Mouse (Mus musculus) granulocyte monocyte progenitor cell, adult 5-6 weeks (primary cell): ENCODE data around the gene Myzap. TPM values are rescaled to one million over a fixed set of nuclear protein-coding genes. Genes with fewer than 3 reads are reported as not detected.
"Not testable (repeated sequence)": the region's sequence is repeated elsewhere in the genome, so short reads cannot be mapped to it uniquely, and the experiment has no call there.

Experiments
- ATAC-seq: replicated peaks from 2 replicates; pipeline ENCODE4 v1.8.0; 2016; ENCODE audit warnings: mild to moderate bottlenecking, moderate TSS enrichment, inconsistent platforms; ENCODE audit not compliant: poor library complexity, severe bottlenecking
- total RNA-seq, 2 experiments: library from RNA; stranded (forward) in 1 of 2; stranded (reverse) in 1 of 2; fragments of 200-712, 200-1000 nt in 1 of 2; fragments of >200 nt in 1 of 2; fragmentation: Nextera tagmentation in 1 of 2; gene quantifications; 2 replicates each; pipeline ENCODE4 v1.2.3; 2014 to 2017

Gene Myzap
- total RNA-seq (2014; fragmentation: Nextera tagmentation) = not detected in 2 replicates
- total RNA-seq (2017) = 0.34 TPM in 1 of 2 replicates, not detected in the other

DNA sequence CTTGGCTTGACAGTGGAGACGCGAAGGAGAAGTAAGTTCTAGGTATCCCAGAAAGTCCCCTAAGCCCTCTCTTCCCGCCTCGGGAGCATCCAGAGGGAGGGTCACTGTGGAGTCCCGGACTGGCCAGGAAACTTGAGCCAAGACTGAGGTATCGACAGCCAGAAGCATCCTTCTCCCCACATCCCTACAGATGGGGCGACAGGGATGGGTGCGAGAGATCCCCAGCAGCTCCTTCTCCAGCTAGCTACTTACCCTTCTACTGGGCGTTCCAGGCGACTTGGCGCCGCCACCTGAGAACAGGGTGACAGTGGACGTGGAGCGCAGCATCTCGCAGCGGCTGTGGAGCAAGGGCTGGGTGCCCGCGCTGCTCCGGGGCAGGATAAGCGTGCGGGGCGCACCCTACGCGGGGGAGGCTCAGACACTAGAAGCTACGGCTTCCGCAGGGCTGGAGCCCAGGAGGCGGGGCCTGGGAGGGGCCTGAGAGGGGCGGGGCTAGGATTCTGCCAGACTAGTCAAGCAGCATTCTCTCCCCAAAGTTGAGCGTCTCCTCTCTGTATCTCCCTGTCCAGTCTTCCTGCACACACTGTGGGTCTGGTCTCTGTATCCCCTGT lies at the start of gene Myzap:
TSS of gene Myzap (minus strand) at position 423 of the 611 bp plus-strand sequence.
- ATAC-seq = peak; percentile 99

GRCm38 (mm10) chr9:71640361-71640927 lies 48.3 kb upstream of the Myzap start:
- ATAC-seq = no peak

DNA sequence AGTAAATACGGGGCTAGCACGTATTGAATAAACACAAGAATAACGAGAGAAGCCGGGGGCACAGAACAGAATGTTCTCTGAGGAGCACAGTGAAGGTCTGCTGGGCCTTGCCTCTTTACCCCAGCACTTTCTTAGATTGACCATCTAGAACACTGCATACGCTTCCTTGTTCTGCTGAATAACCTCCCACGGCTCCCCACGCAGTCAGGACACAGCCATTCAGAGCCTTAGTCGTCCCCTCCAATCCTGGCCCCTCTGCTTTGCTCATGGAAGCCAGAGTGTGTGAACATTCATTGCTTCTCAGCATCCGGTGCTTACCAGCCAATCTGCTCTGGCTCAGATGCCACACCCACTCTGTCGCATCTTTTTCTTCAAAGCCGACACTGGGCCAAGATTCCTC lies 46.0 kb upstream of the Myzap start:
- ATAC-seq = no peak

GRCm38 (mm10) chr9:71636854-71637253 lies 44.7 kb upstream of the Myzap start:
- no peak for ATAC-seq

GRCm38 (mm10) chr9:71635627-71636026 lies 43.5 kb upstream of the Myzap start:
- ATAC-seq = no peak

- ATAC-seq = no peak
Measured at GRCm38 (mm10) chr9:71634916-71635315, 42.8 kb upstream of the Myzap start.

DNA sequence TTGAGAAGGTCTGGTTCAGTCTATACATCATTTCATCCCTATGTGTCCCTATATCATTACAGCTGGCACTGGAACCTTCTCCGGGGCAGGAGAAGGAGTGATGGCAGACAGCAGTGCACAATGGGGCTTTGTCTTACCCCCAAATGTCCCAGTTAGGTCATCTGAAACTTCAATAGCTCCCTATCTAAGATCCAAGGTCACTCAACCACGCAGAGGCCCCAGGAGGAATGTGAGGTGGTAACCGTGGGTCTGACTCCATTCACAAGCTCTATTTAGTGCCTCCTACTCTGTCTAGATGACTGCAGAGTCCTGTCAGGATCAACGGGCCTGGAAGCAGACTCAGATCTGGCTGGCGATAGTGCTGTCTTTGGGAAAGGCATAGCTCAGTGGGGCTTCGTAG lies 36.8 kb upstream of the Myzap start:
- no peak for ATAC-seq

DNA sequence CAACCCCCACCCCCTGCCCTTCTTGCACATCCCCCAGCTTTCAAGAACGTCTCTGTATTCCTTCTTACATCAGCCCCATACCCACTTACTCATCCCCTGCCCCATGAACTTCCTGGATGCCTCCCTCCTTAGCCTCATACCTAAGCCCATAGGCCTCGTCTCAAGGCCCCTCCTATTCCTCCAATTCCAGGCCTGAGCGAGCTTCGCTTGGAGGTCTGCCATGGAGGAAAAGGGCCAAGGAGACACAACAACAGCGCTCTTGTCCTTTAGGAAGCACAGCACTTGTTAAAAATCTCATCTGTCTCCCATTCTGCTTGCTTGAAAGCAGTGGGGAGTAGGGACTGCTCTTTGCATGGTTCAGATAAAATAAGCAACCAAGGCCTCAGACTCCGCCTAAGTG lies 36.1 kb upstream of the Myzap start:
- ATAC-seq = no peak

- ATAC-seq = no peak
Measured at GRCm38 (mm10) chr9:71625961-71626360, 33.8 kb upstream of the Myzap start.

DNA sequence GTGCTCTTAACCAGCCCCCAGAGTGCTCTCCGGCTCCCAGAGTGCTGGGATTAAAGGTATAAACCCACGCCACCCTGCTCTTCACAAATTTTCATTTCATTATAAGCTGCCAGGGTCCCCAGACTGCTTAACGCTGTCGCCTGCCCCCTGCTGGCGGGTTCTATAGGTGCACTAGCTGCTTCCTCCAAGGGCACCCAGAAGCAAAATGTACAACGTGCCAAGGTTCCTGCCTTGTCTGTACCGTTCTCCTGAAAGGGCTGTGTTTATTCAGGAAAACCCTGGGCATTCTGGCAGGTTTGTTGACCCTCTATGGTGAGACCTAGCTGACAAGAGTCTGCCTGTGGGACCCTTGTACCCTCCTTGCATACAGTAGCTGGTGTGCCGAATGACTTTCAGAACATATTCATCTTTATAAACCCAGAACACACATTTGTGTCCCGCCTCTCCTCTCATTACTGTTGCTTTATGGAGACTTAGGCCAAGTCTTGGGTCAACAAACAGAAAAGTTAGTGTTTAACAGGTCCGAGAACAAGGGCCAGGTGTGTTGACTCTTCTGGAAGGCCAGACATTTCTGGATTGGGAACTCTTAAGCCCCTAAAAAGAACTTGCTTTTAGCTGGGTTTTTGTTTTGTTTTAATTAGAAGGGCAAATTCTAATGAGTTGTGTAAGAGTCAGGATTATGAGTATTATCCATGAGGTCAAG lies 32.8 kb upstream of the Myzap start:
- ATAC-seq = peak; percentile 56

GRCm38 (mm10) chr9:71623871-71624569 lies 31.9 kb upstream of the Myzap start:
- peak; percentile 59; the same call in 1 of the 2 replicates for ATAC-seq

- ATAC-seq = no peak
Measured at GRCm38 (mm10) chr9:71622593-71622992, 30.4 kb upstream of the Myzap start.

DNA sequence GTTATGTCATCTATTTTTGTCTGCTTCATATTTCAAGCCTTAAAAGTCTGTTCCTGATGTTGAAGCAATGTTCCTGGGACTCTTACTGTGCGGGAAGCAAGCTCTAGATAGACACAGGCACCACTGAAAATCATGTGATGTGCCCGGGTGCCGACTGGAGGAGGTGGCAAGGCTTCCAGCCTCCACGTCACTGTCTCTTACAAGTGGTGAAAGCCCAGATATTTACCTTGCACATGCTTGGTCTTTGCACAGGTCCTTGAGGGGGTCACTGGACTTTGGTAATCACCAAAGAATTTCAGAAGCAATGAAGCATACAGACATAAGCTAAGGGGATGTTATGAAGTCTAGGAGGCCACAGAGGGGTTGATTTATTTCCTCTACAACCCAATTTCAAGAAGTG lies 29.8 kb upstream of the Myzap start:
- ATAC-seq = no peak

GRCm38 (mm10) chr9:71620116-71620515 lies 28.0 kb upstream of the Myzap start:
- not testable (repeated sequence) for ATAC-seq

- ATAC-seq = peak; percentile 62; the same call in 1 of the 2 replicates
Measured at GRCm38 (mm10) chr9:71617363-71617762, 25.2 kb upstream of the Myzap start.

GRCm38 (mm10) chr9:71616185-71616584 lies 24.0 kb upstream of the Myzap start:
- peak; percentile 77 for ATAC-seq

DNA sequence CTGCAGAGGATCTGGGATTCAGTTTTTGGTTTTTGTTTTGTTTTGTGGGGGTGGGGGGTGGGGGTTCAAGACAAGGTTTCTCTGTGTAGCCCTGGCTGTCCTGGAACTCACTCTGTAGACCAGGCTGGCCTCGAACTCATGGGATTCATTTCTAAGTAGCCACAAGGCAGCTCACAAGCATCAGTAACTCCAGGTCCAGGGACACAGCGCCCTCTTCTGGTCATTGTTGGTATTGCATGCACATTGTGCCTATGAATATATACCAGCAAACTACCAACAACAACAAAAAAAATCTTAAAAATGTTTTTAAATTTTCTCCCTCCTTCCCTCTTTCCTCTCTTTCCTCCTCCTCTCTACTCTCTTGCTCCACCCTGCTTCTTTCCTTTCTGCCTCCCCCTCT lies 22.5 kb upstream of the Myzap start:
- no peak for ATAC-seq

DNA sequence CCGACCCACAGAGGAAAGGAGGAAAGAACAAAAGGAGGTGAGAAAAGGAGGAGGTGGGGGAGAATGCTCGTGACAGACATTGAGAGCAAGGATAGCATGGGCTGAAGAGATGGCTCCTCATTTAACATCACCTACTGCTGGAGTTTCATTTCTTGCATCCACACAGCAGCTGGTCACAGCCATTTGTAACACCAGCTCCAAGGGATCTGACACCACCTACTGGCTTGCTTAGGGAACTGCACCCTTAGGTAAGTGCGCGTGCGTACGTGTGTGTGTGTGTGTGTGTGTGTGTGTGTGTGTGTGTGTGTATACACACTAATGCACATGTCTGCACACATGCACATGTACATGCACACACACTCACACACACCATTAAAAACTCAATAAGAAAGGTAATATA lies 20.8 kb upstream of the Myzap start:
- ATAC-seq = peak; percentile 58

DNA sequence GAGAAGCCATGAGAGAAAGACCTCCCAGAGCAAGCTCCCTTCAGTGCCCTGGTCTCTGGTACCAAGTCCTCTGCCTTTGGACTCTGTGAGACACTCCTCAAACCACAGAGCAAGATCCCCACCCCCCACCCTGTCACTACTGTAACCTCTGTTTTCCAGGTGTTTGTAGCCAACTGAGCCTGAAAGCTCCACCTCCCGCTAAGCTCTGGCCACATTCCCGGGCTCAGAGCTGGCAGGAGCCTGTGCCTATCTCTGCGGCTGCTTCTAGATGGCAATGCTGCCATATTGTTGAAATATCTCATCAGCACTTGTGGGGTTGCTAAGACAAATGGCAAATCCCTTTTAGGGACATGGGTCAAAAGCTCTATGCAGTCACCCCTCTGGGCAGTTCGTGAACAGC lies 19.7 kb upstream of the Myzap start:
- ATAC-seq = no peak

DNA sequence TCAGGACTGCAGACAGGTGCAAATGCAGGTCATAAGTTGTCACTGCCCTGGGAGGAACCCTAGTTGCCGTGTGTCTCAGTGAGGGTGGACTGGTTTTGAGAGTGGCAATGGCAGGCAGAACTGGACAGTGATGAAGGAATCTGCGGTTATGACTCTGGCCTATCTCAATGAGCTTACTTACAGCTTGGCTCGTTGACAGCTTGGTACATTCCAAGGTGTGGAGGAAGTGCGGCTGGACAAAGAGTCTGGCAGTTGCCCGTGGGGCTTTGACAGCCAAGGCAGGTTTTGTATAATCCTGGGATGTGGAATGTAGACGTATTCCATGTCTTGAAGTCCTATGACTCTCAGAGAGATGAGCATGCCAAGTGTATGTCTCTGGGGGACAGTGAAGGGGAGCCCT lies 16.9 kb upstream of the Myzap start:
- ATAC-seq = no peak
